Mouse (Mus musculus): ENCODE measurements around the gene Gm20715.
"Not testable (repeated sequence)": the region's sequence is repeated elsewhere in the genome, so short reads cannot be mapped to it uniquely, and the experiment has no call there.

Gm20715 gene

DNA sequence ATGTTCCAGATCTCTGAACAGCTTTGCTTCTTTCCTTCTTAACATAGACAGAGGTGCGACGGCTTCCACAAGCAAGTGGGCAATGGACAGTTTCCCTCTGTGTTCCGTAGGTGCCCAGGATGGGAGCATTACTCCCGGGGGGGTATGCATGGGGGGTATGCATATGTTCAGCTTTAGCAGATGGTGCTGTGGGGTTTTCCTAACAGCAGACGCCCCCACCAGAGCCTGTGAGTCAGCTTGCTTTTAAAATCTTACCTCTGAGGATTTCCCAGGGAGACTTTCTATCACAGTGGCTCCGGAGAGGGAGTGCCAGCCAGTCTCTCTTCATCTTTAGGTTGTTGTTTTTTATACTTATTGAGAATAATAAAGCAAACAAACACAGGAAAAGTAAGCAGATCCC, 9.8 kb downstream of the Gm20715 start:
- DNase-seq (ENCODE audit: low read depth in 1 of 2, low spot score in 2 of 2): no peak

DNA sequence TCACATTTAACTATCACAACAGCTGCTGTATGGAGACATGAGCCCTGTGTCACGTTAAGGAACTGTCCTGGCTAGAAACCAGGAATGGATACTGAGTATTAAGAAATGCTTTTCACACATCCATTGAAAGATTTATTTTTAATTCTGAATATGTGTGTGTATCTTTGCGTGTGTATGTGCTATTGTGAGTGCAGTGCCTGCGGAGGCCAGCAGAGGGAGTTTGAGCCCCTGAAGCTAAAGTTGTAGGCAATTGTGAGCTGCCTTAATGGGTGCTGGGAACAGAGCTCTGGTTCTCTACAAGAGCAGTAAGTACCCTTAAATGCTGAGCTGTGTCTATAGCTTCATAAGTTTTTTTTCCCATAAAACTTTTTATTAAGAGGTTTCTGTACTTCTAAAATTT, 19.3 kb downstream of the Gm20715 start:
- DNase-seq (ENCODE audit: low read depth in 1 of 2, low spot score in 2 of 2): no peak

DNA sequence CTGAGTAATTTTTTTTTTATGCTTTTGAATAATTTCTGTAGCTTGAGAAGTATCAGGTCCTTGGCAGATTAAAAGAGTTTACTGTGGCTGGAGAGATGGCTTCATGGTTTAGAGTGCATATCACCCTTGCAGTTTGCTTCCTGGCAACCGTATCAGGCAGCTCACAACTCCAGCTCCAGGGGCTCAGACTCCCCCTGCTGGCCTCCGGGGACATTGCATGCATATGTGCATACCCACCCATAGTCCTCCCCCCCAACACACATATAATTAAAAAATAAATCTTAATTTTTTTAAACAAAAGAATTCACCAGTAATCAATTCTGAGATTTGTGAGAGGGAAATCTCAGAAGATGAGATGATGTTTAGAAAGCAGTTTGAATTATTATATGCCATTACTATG, 20.3 kb downstream of the Gm20715 start:
- DNase-seq (ENCODE audit: low read depth in 1 of 2, low spot score in 2 of 2): no peak

DNA sequence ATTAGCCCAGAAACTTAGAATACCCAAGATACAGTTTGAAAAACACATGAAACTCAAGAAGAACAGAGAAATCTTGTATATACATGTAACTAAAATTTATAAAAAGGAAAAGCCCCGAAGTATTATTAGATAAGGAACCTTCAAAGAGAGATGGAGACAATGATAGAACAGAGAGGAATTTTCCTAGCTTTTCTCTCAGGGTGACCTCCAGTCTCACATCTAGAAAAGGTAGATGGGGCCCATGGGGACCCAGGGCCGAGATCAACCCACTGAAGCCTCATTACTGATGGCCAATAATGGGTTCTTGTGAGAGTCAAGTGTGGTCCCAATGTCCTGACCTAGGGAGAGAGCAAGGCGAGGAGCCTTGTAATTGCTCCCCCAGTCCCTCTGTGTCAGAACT, 28.3 kb downstream of the Gm20715 start, which contains the start of gene Olfr1344:
Gene Olfr1344 (plus strand): TSS at position 301 of the 400 bp plus-strand sequence.
- no peak for DNase-seq (ENCODE audit: low read depth in 1 of 2, low spot score in 2 of 2)

DNA sequence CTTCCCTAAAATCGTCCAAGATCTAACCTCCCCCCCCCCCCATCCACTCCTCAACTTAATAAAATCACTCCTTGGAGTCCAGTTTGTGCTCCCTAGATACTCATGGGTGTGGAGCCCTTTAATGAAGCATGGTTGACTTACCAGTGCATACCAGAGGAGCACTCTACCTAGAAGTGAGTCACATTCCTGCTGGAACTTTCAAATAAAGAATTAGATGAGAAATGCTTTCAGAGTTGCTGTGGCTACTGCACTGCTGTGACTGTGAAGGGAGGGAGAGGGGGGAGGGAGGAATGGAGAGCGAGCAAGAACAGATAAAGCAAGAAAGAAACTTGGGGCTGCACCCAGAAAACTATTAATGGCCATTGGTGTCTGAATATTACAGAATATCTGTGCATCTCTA, 31.1 kb downstream of the Gm20715 start:
- DNase-seq (ENCODE audit: low read depth in 1 of 2, low spot score in 2 of 2): no peak

DNA sequence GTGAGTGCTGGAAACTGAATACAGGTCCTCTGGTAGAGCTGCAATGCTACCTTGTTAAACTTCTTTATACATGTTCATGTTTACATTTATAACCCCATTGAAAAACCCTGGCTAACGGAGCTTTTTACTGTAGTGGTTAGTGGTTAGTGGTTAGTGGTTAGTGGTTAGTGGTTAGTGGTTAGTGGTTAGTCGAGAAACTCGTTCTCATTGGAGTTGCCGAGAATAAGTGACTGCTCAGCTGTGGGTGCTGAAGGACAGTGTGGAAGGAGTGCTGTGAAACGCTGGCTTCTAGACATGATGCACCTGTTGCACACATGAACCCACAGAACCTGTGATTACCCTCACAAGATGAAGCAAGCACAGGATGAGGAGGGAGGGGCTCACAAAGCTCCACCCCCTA, 37.7 kb downstream of the Gm20715 start:
- no peak for DNase-seq (ENCODE audit: low read depth in 1 of 2, low spot score in 2 of 2)

DNA sequence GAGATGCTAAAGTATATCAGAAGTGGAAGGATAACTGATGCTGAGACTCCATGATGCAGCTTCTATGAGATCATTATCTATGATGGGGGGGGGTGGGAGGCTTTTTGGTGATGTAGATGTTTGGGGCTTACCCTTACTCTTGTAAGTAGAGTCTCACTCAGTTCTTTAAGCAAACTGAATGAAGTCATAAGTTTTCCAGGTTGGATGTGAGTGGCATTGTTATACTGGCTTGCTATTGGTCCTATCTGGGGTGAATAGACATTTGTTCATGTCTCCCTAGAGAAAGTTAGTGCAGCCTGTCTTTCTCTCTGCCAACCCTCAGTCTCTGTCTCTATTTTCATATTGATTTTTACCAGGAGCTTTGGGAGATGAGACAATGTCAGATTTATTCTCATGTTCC, 45.8 kb downstream of the Gm20715 start, which contains the start of gene Olfr1336:
Gene Olfr1336 (plus strand): TSS at position 301 of the 400 bp plus-strand sequence.
- DNase-seq (ENCODE audit: low read depth in 1 of 2, low spot score in 2 of 2): no peak

DNA sequence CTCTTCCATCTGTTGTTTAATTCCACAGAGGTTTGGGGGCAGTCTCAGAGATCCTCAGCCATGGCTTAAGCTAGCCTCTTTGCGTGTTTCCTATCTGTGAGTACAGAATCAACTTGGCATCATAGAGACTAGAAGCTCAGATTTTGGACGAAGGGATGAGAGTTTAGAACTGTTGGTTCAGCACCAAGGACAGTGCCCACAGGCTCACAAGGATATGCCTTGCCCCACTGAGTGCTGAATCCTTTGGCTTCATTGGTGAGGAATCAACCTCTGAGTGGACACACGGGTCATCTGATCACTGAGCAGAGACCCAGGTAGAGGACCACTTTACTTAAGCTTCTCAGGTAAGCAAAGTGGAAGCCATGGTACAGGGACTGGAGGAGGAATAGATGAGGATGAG, 46.3 kb downstream of the Gm20715 start:
- DNase-seq (ENCODE audit: low read depth in 1 of 2, low spot score in 2 of 2): no peak

DNA sequence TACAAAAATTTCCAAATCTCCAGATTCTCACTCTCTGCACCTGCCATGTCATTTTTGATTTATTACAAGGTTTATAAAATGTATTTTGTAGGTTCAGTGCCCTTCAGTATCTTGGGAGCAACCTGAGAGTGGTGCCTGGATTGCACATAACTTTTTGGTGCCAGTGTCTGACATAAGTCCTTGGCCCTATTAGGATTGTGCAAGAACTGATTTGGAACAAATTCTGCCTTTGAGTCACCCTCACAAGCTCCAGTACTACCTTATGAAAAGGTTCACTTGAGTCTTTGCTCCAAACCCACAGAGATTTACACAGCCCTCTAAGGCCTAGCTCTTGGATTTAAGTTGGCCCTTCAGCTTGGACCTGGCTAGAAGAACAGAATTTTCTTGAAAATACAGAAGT, 56.9 kb downstream of the Gm20715 start, which contains the start of gene Olfr1346:
Gene Olfr1346 (plus strand): TSS at position 151 of the 400 bp plus-strand sequence.
- no peak for DNase-seq (ENCODE audit: low read depth in 1 of 2, low spot score in 2 of 2)

DNA sequence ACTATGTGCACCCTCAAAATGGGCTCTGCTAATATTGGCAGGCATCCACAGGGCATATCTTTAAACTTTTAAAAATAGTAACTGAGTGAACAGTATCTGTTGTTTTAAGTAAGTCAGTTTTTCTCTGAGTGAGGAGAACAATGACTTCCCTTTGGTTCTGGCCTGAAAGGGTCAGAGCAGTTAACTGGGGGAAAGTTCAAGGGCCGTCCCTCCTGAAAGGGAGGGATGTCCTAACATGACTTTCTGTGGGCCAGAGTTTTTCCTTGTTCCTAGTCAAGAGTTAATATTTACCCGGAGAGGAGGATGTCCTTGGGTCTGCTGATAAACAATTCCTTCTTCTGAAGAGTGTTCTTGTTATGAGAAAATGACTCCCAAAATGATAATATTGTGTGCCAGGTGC, 67.6 kb downstream of the Gm20715 start:
- DNase-seq (ENCODE audit: low read depth in 1 of 2, low spot score in 2 of 2): not testable (repeated sequence)

DNA sequence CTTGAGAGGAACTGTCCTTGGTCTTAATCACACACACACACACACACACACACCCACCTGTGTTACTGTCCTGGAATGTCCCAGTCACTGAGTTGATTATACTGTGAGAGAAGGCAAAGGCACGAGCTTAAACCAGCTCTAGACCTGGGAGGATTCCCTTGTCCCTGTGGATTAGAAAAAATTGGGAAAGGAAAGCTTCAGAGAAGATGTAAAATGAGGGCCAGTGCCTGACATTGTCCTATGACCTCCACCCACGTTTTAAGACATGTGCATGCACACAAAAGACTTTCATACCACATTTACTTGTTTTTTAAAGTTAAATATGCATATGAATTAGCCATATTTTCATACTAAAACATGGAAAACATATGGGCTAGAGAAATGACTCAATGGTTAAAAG, 76.8 kb downstream of the Gm20715 start, which contains the start of gene Olfr5:
Gene Olfr5 (minus strand): TSS at position 101 of the 400 bp plus-strand sequence.
- DNase-seq (ENCODE audit: low read depth in 1 of 2, low spot score in 2 of 2): no peak

All from monocyte, adult 2 months (primary cell).